Mouse (Mus musculus) cortical plate, adult 2 months (tissue): ENCODE data around the gene Tmem230. TPM values are rescaled to one million over a fixed set of nuclear protein-coding genes. Genes with fewer than 3 reads are reported as not detected.
A peak's percentile ranks its signal among the peaks of the same experiment; 100 is the strongest.

ENCODE experiments used
- H3K27ac ChIP-seq: fragments of 200-500 bp; 2 replicates; pipeline ENCODE4 v1.5.1; 2012; ENCODE audit warnings: low read length, control low read depth, inconsistent platforms; ENCODE audit not compliant: insufficient read depth
- H3K4me1 ChIP-seq: fragments of 200-500 bp; 2 replicates; pipeline ENCODE4 v1.6.1; 2011; ENCODE audit warnings: low read length; ENCODE audit not compliant: control insufficient read depth, insufficient read depth
- H3K4me3 ChIP-seq: fragments of 200-500 bp; 2 replicates; pipeline ENCODE4 v1.5.1; 2011; ENCODE audit warnings: mild to moderate bottlenecking, low read length, control low read depth; ENCODE audit not compliant: insufficient read depth
- CTCF ChIP-seq: fragments of 200-500 bp; IDR thresholded peaks from 2 replicates; pipeline ENCODE4 v1.5.1; 2011; ENCODE audit warnings: mild to moderate bottlenecking, control low read depth, low read length; ENCODE audit not compliant: insufficient read depth; ENCODE audit errors: extremely low read depth
- POLR2A ChIP-seq: fragments of 200-500 bp; IDR thresholded peaks from 2 replicates; pipeline ENCODE4 v1.6.1; 2011; ENCODE audit warnings: mild to moderate bottlenecking, low read length, control low read depth; ENCODE audit not compliant: insufficient read depth; ENCODE audit errors: extremely low read depth
- polyA plus RNA-seq: library from polyadenylated mRNA; depleted of rRNA; stranded (reverse); fragments of >200 nt; gene quantifications from 2 replicates; pipeline ENCODE4 v1.2.3, GENCODE M21; 2012

The Tmem230 gene
- polyA plus RNA-seq, 1 experiment: 58.8 TPM

- TF ChIP-seq POLR2A (no peak), CTCF (no peak)
- no peak overlapping the region for H3K27ac ChIP-seq
- no peak overlapping the region for H3K4me3 ChIP-seq
- H3K4me1 ChIP-seq: no peaks in the 10 kb centered on the region
These were observed 12.3 kb downstream of the Tmem230 start for GRCm38 (mm10) chr2:132235291-132235690.

GRCm38 (mm10) chr2:132233985-132234765 lies 13.4 kb downstream of the Tmem230 start:
- TF ChIP-seq CTCF: no peak
- TF ChIP-seq POLR2A: no peak
- H3K4me3 ChIP-seq: no peak overlapping the region
- H3K4me1 ChIP-seq: no peaks in the 10 kb centered on the region

GRCm38 (mm10) chr2:132232413-132232945 lies 15.1 kb downstream of the Tmem230 start:
- TF ChIP-seq CTCF (no peak), POLR2A (no peak)
- H3K27ac ChIP-seq: no peak overlapping the region
- no peak overlapping the region for H3K4me3 ChIP-seq
- no peaks in the 10 kb centered on the region for H3K4me1 ChIP-seq

More at GRCm38 (mm10) chr2:132233985-132234765, 13.4 kb downstream of the Tmem230 start:
- H3K27ac ChIP-seq: no peak overlapping the region

GRCm38 (mm10) chr2:132224359-132224758 lies 23.2 kb downstream of the Tmem230 start:
- Histone ChIP-seq H3K4me1 (peaks cover 6% of the 10 kb centered on the region), H3K4me3 (no peak overlapping the region), H3K27ac (no peak overlapping the region)
- TF ChIP-seq POLR2A (no peak), CTCF (no peak)

- H3K27ac ChIP-seq: peak overlapping the region; percentile 82
- no peak overlapping the region for H3K4me3 ChIP-seq
- H3K4me1 ChIP-seq: peaks cover 6% of the 10 kb centered on the region
- TF ChIP-seq POLR2A: no peak
- TF ChIP-seq CTCF: no peak
These were observed 26.0 kb downstream of the Tmem230 start for GRCm38 (mm10) chr2:132221611-132222073.

GRCm38 (mm10) chr2:132211995-132212656 lies 35.5 kb downstream of the Tmem230 start:
- H3K4me3 ChIP-seq: no peak overlapping the region

GRCm38 (mm10) chr2:132210806-132211312 lies 36.7 kb downstream of the Tmem230 start:
- TF ChIP-seq POLR2A (no peak), CTCF (no peak)
- H3K27ac ChIP-seq: no peak overlapping the region
- no peaks in the 10 kb centered on the region for H3K4me1 ChIP-seq
- no peak overlapping the region for H3K4me3 ChIP-seq

More at GRCm38 (mm10) chr2:132211995-132212656, 35.5 kb downstream of the Tmem230 start:
- no peak for TF ChIP-seq POLR2A
- no peak for TF ChIP-seq CTCF
- no peaks in the 10 kb centered on the region for H3K4me1 ChIP-seq
- no peak overlapping the region for H3K27ac ChIP-seq

- no peak overlapping the region for H3K4me3 ChIP-seq
- H3K4me1 ChIP-seq: no peaks in the 10 kb centered on the region
- no peak overlapping the region for H3K27ac ChIP-seq
- no peak for TF ChIP-seq CTCF
- TF ChIP-seq POLR2A: no peak
These were observed 39.2 kb downstream of the Tmem230 start for GRCm38 (mm10) chr2:132208246-132208881.

GRCm38 (mm10) chr2:132206316-132206881 lies 41.2 kb downstream of the Tmem230 start:
- TF ChIP-seq POLR2A (no peak), CTCF (no peak)
- Histone ChIP-seq H3K27ac (no peak overlapping the region), H3K4me3 (no peak overlapping the region), H3K4me1 (no peaks in the 10 kb centered on the region)
